Mouse (Mus musculus) heart, adult 2 months (tissue): Measurements from ENCODE around the gene Fam89b.

ENCODE experiments used
- CTCF ChIP-seq: fragments of 200-600 bp; IDR thresholded peaks from 2 replicates; pipeline ENCODE4 v1.8.1; 2022; ENCODE audit warnings: antibody characterized with exemption, mild to moderate bottlenecking, moderate library complexity
- EP300 ChIP-seq: fragments of 200-500 bp; IDR thresholded peaks from 2 replicates; pipeline ENCODE4 v1.6.1; 2011; ENCODE audit warnings: low read depth, low read length, control low read depth; ENCODE audit not compliant: insufficient read depth
- POLR2A ChIP-seq: fragments of 200-500 bp; IDR thresholded peaks from 2 replicates; pipeline ENCODE4 v1.6.1; 2011; ENCODE audit warnings: mild to moderate bottlenecking, low read depth, low read length, control low read depth; ENCODE audit not compliant: insufficient read depth

- TF ChIP-seq POLR2A (peak; percentile 67), CTCF (0 out of 2 replicates have a peak, but pooled peaks have one; percentile 11), EP300 (no peak)
Measured at GRCm38 (mm10) chr19:5725767-5726515, 3.5 kb downstream of the Fam89b start, which contains the start of gene Ehbp1l1.
